Mouse (Mus musculus) gastrocnemius, adult 8-10 months (tissue): ENCODE measurements at regions not wholly inside any gene's neighbourhood (a gene's known extent, or its start where the extent isn't known, plus 50 kb on each side); places are given as distances from the start of the nearest gene placed in this dataset.

Experiments used
- DNase-seq, 2 experiments: peaks; one replicate each; pipeline ENCODE4 v3.0.0; 2022; ENCODE audit warnings: low spot score in 2 of 2

DNA sequence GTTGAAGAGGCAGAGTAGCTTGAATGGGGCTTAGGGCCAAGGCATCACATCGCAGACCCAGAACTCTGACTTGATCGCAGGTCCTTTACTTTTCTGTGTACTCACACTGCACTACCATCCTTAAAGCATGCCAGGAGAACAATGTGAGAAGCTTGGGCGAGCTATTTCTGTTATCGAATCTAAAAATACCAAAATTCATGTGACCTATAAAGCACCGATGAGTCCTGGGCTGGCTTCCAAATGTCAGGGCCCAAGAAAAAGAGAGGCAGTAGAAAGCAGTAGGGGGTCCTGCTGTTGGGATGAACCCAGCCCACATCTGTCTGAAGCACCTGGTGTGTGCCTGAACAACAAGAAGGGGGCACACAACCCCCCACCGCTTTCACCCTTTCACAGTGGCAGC is 874.3 kb upstream of the Fam160b2 start:
- DNase-seq: no peak

DNA sequence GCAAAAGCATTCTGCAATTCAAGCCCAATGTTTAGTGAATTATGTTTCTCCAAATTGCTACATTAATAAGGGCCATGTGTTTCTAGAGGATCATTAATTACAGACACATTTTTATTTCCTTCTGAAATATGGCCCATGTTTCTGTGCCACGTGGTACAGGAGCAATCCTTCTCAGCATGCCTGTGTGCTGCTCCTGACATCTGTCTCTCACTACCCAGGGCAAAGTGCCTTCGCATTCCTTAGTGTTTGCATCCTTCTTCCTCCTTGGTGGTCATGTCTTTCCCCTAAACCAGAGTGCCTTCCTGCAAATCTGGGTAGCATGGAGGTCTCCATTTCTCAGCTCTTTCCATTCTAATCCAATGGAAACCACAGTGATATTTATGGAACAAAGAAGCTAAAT is 832.7 kb upstream of the Fam160b2 start:
- DNase-seq: no peak
